Mouse (Mus musculus) layer of hippocampus, adult 2 months (tissue): Measurements from ENCODE around the gene Zdhhc24. TPM values are rescaled to one million over a fixed set of nuclear protein-coding genes. Genes with fewer than 3 reads are reported as not detected.

ENCODE experiments used
- DNase-seq, 2 experiments: peaks; one replicate each; pipeline ENCODE4 v3.0.0; 2022; ENCODE audit warnings: low spot score in 2 of 2
- H3K27ac ChIP-seq: fragments of 200-600 bp; 2 replicates; pipeline ENCODE4 v1.8.1; 2022
- H3K4me3 ChIP-seq: fragments of 200-600 bp; 2 replicates; pipeline ENCODE4 v1.8.1; 2022; ENCODE audit warnings: mild to moderate bottlenecking
- CTCF ChIP-seq: fragments of 200-600 bp; conservative IDR thresholded peaks from 2 replicates; pipeline ENCODE4 v1.8.1; 2022; ENCODE audit warnings: antibody characterized with exemption, mild to moderate bottlenecking, moderate library complexity
- total RNA-seq, 2 experiments: library from RNA; stranded (reverse); gene quantifications; 2 replicates each; pipeline ENCODE4 v1.2.3; 2021

The Zdhhc24 gene
- total RNA-seq, 2 experiments from 2014 or later = 26.3 to 27.3 TPM

DNA sequence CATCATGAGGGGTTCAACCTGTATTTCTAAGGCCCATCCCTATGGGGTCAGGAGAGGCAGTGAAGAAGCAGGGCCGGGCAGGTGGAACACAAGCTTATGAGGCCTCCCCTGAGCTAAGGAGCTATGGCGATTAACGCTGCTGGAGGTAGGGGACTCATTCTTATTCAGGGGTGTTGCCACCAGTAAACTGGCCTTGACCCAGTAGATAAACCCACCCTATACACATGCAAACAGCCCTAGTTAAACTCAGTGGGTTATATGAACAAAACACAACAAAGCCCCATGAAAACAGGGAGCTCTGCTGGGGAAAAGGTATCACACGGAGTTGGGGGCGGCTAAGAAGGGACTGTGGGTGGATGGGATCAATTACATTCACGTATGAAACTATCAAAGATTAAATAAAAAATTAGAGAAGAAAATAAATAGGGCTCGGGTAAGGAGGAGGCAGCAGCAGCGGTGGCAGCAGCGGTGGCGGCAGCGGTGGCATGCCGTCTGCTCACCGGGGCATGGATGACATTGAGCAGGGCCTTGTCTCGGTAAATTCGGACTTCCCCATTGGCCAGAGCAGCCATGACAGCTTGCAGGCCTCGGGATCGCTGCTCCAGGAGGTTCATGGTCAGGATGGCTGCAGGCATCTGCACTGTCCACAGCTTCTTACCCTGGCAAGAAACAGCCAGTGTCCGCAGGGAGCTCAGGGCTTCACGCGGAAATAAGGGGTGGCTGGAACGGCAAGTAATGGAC is 18.5 kb downstream of the Zdhhc24 start:
- Histone ChIP-seq H3K4me3 (no peak overlapping the region), H3K27ac (no peak overlapping the region)
- no peak for TF ChIP-seq CTCF
- DNase-seq = no peak

DNA sequence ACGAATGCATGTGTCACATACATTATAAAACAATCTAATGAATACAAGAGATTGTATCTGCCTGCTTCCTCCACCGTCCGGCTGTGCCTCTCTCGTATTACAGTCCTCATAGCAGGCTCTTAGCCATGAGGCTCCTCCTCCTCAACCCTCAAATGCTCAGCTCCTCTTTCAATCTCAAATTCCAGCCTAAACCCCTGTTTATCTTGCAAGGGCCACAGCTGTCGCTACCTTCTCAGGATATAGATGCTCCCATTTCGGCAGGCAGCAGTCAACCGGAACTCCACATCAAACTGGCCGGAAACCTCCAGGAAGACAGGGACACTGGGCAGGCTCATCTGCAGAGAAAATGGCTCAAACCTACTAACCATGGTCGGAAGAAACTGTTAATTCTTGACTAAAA is 20.5 kb downstream of the Zdhhc24 start:
- TF ChIP-seq CTCF = no peak
- H3K4me3 ChIP-seq = no peak overlapping the region
- DNase-seq = no peak
- no peak overlapping the region for H3K27ac ChIP-seq

DNA sequence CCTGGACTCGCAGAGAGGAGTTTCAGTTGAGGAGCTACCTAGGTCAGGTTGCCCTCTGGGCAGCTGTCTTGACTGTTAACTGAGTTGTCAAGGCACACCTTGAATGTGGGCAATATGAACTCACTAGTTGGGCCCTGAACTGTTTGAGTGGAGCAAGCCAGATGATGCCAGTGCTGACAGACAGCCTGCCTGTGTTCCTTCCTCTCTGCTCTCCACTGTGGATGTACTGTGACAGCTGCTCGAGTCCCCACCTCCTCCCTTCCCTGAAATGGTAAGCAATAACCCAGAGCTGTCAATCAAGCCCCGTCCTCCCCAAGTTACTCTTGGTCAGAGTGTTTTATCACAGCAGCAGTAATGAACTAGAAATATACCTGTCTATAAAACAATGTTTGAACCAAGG is 21.4 kb downstream of the Zdhhc24 start:
- Histone ChIP-seq H3K4me3 (no peak overlapping the region), H3K27ac (no peak overlapping the region)
- TF ChIP-seq CTCF = no peak
- no peak for DNase-seq

DNA sequence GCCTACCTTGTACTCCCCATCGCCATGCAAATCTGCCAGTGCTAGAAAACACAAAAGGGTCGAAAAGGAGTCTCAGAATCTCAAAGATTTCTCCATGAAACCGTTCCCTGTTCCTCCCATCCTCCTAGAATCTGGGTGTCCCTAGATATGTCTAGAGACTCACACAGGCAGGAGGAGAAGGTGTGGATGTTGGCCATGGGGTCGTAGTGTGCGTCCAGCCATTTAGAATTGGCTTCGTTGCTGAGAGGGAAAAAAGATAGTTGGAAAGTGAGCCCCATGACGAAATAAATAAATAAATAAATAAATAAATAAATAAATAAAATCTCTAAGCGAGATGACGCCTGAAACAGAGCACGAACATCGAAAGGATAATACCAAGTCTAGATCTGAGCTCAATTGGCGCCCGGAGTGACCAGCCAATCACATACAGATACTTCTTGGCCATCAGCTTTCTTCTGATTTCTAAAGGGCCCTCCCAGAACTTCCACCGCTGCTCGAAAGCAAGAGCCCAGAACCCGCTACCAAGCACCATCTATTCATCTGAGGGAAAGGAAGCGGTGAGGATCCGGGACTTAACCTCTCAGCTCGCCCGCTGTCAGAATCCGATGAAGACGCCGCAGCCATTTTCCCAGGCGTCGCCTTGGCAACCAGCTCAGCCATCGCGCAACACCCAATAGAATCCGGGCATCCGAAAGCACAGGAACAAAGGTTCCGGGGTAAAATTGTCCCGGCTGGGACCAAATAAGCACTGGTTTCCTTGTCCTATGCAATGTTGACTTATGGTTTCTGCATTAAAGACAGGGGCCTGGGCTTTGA is 27.7 kb downstream of the Zdhhc24 start, which contains the start of gene Bbs1:
Bbs1 (minus strand) TSS at position 650 of the 816 bp plus-strand sequence.
- no peak for TF ChIP-seq CTCF

DNA sequence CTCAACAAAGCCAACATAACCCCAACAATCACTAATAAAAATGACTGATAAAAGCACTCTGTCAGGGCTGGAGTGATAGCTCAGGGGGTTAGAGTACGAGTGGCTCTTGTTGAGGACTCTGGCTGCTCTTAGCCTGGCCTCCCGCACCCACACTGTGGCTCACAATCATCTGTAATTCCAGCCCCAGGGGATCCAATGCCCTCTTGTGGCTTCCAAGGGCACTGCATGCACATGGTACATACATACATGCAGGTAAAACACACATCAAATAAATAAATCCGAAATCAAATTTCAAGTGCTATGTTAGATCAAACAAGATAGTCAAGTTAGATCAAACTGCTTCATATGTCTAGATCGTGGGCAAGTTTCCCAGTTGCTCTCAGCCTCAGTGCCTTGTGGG is 29.6 kb downstream of the Zdhhc24 start:
- peak; percentile 77 for TF ChIP-seq CTCF
- H3K27ac ChIP-seq = no peak overlapping the region
- no peak overlapping the region for H3K4me3 ChIP-seq
- no peak for DNase-seq

More for the DNA sequence above, 27.7 kb downstream of the Zdhhc24 start, which contains the start of gene Bbs1:
- H3K4me3 ChIP-seq = peak within 1 kb of the TSS; percentile 73
- DNase-seq = peak; percentile 70 to 83
- H3K27ac ChIP-seq = peak within 1 kb of the TSS; percentile 90

DNA sequence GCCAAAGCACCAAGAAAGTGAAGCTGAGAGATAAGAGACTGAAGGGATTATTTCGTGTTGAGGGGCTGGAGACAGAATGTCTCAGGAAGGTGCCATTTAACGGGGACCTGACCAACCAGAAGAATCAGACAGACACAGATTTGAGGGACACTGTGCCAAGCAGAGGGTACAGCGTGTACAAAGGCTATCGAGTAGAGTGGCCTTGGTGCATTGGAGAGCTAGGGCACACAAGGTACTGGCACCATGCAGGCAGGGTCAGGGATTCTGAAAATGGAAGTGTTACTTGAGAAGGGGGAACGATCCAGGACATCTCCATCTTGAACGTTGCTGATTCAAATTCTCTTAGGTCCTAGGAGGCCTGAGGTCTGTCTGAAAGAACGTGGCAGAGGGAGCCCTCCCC is 30.9 kb downstream of the Zdhhc24 start:
- no peak overlapping the region for H3K4me3 ChIP-seq
- no peak for TF ChIP-seq CTCF
- DNase-seq = no peak
- no peak overlapping the region for H3K27ac ChIP-seq

DNA sequence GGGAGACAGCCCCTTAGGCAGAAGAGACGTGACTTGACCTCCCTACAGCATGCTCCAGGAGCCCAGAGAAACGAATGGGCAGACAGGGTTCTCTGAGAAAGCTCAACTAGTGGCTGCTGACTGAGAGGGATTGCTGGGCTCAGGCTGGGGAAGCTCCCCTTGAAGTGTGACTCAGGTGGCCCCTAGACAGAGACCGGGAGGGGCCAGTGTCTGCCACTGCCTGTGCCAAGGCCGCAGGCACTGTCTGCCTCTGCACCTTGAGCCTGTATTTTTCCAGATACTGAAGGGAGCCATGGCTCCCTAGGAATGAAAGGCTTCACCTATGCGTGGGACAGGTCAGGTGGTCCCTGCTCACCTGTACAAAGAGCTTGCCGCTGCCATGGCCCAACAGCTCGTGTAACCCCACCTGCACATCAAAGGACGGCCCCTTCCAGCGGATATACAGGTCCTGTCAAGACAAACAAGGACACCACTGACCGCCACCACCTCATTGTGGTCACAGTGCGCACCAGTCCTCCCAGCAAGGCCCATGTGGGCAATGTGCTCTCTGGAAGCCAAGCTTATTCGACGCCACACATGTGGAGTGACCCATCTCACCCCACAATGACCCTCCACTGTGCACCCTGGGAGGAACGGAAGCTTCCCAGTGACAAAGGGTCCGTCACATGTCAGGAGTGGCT is 37.6 kb downstream of the Zdhhc24 start:
- TF ChIP-seq CTCF = no peak
- no peak overlapping the region for H3K4me3 ChIP-seq
- no peak overlapping the region for H3K27ac ChIP-seq
- DNase-seq = no peak

DNA sequence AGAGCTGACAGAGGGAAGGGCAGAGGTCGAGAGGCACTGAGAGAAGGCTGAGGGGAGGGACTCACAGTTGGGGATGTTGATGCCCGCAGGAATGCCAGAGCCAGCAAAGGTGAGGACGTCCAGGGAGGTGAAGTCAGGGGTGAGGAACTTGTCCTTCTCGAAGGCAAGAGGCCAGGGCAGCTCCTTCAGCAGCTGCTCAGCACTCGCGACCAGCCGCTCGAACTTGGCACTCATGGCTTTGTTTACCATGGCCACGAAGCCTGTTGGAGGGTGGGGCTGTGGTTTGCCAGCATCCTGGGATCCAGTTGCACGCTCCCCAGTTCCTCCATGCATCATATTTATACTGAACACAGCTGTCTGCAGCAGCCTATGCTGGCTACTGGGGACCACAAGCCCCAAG is 38.4 kb downstream of the Zdhhc24 start:
- Histone ChIP-seq H3K4me3 (no peak overlapping the region), H3K27ac (no peak overlapping the region)
- DNase-seq = no peak
- no peak for TF ChIP-seq CTCF

DNA sequence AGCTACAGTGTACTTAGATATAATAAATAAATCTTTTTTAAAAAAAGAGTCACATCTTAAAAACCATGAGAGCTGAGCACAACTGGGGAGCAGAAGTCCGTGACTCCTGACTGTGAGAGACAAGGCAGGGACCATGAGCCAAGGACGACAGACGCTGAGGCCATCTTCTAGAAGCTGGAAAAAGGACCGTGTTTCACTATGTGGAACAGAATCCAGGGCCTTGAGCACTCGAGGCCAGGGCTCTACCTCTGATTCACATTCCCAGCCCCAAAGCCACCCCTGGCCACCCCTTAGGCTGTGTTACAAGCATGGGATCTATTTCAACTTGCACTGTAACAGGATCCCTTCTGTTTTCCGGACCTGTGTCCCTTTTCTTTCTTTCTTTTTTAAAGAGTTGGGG is 41.2 kb downstream of the Zdhhc24 start:
- Histone ChIP-seq H3K27ac (no peak overlapping the region), H3K4me3 (no peak overlapping the region)
- DNase-seq = no peak
- TF ChIP-seq CTCF = no peak

DNA sequence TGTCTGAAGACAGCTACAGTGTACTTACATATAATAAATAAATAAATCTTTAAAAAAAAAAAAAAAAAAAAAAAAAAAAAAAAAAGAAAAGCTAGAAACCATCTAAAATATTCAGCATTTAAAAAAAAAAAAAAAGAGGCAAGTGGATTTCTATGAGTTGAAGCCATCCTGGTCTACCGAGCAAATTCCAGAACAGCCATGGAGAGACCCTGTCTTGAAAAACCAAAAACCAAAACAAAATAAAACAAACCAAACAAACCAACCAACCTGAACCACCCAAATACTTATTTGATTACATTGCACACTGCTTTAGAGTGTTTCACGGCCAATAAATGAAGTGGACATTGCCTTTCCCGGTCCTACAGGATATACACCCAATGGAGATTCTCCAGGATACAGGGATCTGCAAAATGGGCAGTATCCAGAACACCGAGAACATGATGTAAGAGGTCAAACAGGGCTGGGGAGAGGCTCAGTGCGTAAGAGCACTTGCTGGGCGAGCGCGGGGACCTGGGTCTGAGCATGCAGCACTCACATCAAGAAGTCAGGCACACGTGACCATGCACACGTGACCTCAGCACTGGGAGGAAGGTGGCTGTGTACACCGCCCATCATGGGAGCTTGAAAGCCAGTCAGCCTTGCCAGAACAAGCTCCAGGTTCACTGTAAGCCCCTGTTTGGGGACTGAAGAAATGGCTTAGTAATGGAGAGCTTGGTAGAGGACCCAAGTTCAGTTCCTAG is 46.8 kb downstream of the Zdhhc24 start:
- TF ChIP-seq CTCF = no peak
- Histone ChIP-seq H3K27ac (no peak overlapping the region), H3K4me3 (no peak overlapping the region)
- DNase-seq = no peak

DNA sequence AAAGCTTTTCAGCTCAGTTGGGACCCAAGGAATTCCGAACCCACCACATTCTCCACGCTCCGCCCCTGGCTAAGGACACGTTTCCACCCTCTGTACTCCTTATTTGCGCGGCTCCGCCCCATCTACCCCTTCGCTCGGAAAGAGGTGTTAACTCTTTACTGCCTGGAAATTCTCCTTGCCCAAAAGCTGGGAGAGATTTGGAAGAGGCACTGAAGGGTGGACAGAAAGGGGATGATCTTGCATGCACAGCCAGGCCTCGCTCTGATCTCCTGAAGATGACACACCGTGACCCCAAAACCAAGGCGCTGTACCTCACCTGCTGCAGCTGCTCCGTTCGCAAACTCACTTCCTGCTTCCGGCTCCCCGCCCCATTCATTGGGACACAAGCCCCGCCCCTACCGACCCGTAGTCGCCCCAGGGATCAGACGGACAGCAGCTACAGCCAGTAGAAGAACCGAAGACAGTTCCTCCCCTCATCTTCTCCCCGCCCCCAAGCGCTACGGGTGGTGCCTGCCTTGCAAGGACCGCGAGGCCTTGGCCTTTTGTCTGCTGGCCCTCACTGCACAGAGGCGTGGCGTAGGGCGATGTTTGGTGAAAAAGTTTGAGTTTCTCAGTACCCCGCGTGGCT is 49.5 kb downstream of the Zdhhc24 start, which contains the start of gene Dpp3:
Dpp3 (minus strand) TSS at position 384 of the 628 bp plus-strand sequence.
- no peak for TF ChIP-seq CTCF
- peak; percentile 98 for DNase-seq
- peak within 1 kb of the TSS; percentile 90 for H3K27ac ChIP-seq
- H3K4me3 ChIP-seq = peak within 1 kb of the TSS; percentile 74

DNA sequence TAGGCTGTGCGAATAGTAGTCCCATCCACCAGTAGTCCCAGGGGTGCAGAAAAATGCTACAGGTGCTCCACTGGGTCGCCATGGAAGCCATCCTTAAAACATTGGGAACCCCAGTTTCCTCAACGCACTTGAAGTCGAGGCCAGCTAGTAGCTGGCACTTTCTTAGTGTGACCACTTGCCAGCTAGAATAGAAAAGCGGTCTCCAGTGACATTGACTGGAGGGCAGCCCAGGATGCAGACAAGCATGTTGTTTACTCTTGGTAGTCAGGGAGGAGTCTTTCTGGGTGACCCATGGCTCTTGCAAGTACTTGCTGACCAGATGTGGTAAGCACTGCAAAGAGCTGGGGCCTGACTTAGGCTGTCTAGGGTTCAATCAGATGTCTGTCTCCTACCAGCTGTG is 50.3 kb downstream of the Zdhhc24 start:
- no peak for DNase-seq
- Histone ChIP-seq H3K27ac (peak overlapping the region; percentile 90), H3K4me3 (peak overlapping the region; percentile 74)
- TF ChIP-seq CTCF = no peak

Other genes with a start within 250 kb of the Zdhhc24 start
- 1 to 10 TPM; 1.2 to 2.5 TPM for gene Gm960, start 180.0 kb upstream of the Zdhhc24 start, total RNA-seq
- gene Sptbn2, start 167.5 kb upstream of the Zdhhc24 start, total RNA-seq = 100 to 1,000 TPM; 588 to 591 TPM
- 10 to 100 TPM; 16.8 to 17.9 TPM for gene Rbm4b, start 122.2 kb upstream of the Zdhhc24 start, total RNA-seq
- gene Rbm4, start 84.8 kb upstream of the Zdhhc24 start, total RNA-seq = 10 to 100 TPM; 76.1 to 95.4 TPM
- gene Gm21992, start 67.1 kb upstream of the Zdhhc24 start, total RNA-seq = 10 to 100 TPM; 26.6 to 27.2 TPM
- gene Rbm14, start 67.0 kb upstream of the Zdhhc24 start, total RNA-seq = 10 to 100 TPM; 59.5 to 65.9 TPM
- 10 to 100 TPM; 33.9 to 38.8 TPM for gene Ccs, start 39.3 kb upstream of the Zdhhc24 start, total RNA-seq
- gene Ccdc87, start 39.3 kb upstream of the Zdhhc24 start, total RNA-seq = 1 to 10 TPM; 1.7 to 2.2 TPM
- gene Ctsf, start 23.5 kb upstream of the Zdhhc24 start, total RNA-seq = 100 to 1,000 TPM; 108 to 114 TPM
- gene Actn3, start 759 bp upstream of the Zdhhc24 start, total RNA-seq = 1 to 10 TPM in 1 of 2 experiments, under 1 TPM in 1; 0.82 to 1.5 TPM
- gene Bbs1, start 28.0 kb downstream of the Zdhhc24 start, total RNA-seq = 10 to 100 TPM; 35.9 to 46.3 TPM
- 10 to 100 TPM; 36.6 to 44.2 TPM for gene Dpp3, start 49.6 kb downstream of the Zdhhc24 start, total RNA-seq
- 10 to 100 TPM; 21.4 to 21.9 TPM for gene Peli3, start 64.5 kb downstream of the Zdhhc24 start, total RNA-seq
- gene Mrpl11, start 83.5 kb downstream of the Zdhhc24 start, total RNA-seq = 10 to 100 TPM; 58.8 to 62.8 TPM
- 10 to 100 TPM in 1 of 2 experiments, 1 to 10 TPM in 1; 6.4 to 11.2 TPM for gene Npas4, start 111.6 kb downstream of the Zdhhc24 start, total RNA-seq
- gene Slc29a2, start 145.2 kb downstream of the Zdhhc24 start, total RNA-seq = 10 to 100 TPM; 16.2 to 16.7 TPM
- gene B4gat1, start 160.2 kb downstream of the Zdhhc24 start, total RNA-seq = 100 to 1,000 TPM; 112 to 130 TPM
- gene AC124502.3, start 160.2 kb downstream of the Zdhhc24 start, total RNA-seq = 1 to 10 TPM; 4.1 to 7.6 TPM
- 10 to 100 TPM; 21.4 to 25.3 TPM for gene Brms1, start 162.7 kb downstream of the Zdhhc24 start, total RNA-seq
- gene Rin1, start 171.8 kb downstream of the Zdhhc24 start, total RNA-seq = 100 to 1,000 TPM; 117 to 119 TPM
- 1 to 10 TPM; 3.2 to 3.9 TPM for gene Cd248, start 189.4 kb downstream of the Zdhhc24 start, total RNA-seq
- 100 to 1,000 TPM; 112 to 114 TPM for gene Tmem151a, start 206.9 kb downstream of the Zdhhc24 start, total RNA-seq
- 10 to 100 TPM; 23.3 to 23.5 TPM for gene Yif1a, start 209.9 kb downstream of the Zdhhc24 start, total RNA-seq
- gene Cnih2, start 219.9 kb downstream of the Zdhhc24 start, total RNA-seq = 100 to 1,000 TPM; 614 to 642 TPM
- gene Rab1b, start 228.4 kb downstream of the Zdhhc24 start, total RNA-seq = 100 to 1,000 TPM; 156 to 169 TPM
- 100 to 1,000 TPM; 223 to 231 TPM for gene Klc2, start 239.9 kb downstream of the Zdhhc24 start, total RNA-seq